Mouse (Mus musculus) central nervous system, embryonic 11.5 days (tissue): ENCODE results near the gene Vsig10. TPM values are rescaled to one million over a fixed set of nuclear protein-coding genes. Genes with fewer than 3 reads are reported as not detected.

Source experiments
- polyA plus RNA-seq: library from polyadenylated mRNA; depleted of rRNA; stranded (reverse); fragments of >200 nt; gene quantifications from 2 replicates; pipeline ENCODE4 v1.2.3, GENCODE M21; 2012; rRNA removed

Gene Vsig10
- 4.2 and 5.4 TPM in 2 replicates for polyA plus RNA-seq

GRCm38 (mm10) chr5:117318741-117319629 is at the start of gene Vsig10:
Gene Vsig10, plus strand, starts transcription at chr5:117319083.

GRCm38 (mm10) chr5:117286831-117287822 is 31.8 kb upstream of the Vsig10 start, which contains the start of gene Pebp1:
Gene Pebp1, minus strand, starts transcription at chr5:117287625.

GRCm38 (mm10) chr5:117357129-117357477 is 38.2 kb downstream of the Vsig10 start, which contains the start of gene Wsb2:
Gene Wsb2, plus strand, starts transcription at chr5:117357304.

GRCm38 (mm10) chr5:117388877-117389276 is 70.0 kb downstream of the Vsig10 start, which contains the start of gene Rfc5:
Gene Rfc5, minus strand, starts transcription at chr5:117389047.

Other genes starting within 250 kb of the Vsig10 start
- gene Suds3, start 203.0 kb upstream of the Vsig10 start, polyA plus RNA-seq = 86.9 and 133 TPM in 2 replicates
- 11.6 and 14.3 TPM in 2 replicates for gene Taok3, start 199.0 kb upstream of the Vsig10 start, polyA plus RNA-seq
- 402 and 587 TPM in 2 replicates for gene Pebp1, start 31.5 kb upstream of the Vsig10 start, polyA plus RNA-seq
- gene Wsb2, start 38.2 kb downstream of the Vsig10 start, polyA plus RNA-seq = 56.5 and 70.5 TPM in 2 replicates
- 60.6 and 64.4 TPM in 2 replicates for gene Rfc5, start 70.0 kb downstream of the Vsig10 start, polyA plus RNA-seq
- 0.96 and 1.2 TPM in 2 replicates for gene Ksr2, start 94.9 kb downstream of the Vsig10 start, polyA plus RNA-seq